Mouse (Mus musculus): ENCODE measurements around the gene Fam3c. TPM values are rescaled to one million over a fixed set of nuclear protein-coding genes. Genes with fewer than 3 reads are reported as not detected.

The Fam3c gene
- polyA plus RNA-seq, 1 experiment from 2014 or later: 18.5 TPM

DNA sequence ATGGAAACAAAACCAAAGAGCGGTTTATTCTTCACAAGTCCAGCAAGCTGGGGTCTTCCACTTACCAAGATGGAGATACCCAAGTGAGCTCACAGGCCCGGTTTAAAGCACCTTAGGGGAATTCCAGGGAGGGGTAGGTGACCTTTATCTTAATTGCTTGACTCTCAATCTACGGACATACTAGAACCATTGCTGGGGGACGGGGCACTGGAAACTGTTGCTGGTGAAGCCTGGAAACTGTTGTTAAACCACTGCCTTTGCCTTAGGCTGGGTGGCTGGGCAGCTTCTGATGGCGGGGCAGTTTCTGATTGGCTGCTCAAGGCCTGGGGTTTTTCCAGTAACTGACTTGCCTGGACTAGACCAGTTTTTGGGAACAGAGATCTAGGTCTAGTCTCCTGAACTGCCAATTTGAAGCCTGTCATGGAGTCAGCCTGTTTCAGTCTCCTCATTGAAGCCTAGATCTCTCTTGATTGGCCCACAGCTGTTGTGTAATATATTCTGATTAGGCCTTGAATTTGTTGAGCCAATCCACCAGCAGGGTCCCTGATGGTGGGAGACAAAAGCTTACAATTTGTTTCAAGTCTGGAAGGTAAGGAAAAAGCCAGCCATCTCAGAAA, 29.3 kb upstream of the Fam3c start:
- ATAC-seq (ENCODE audit: low read depth): no peak
- 69% methylated on average over 5 of the region's 5 CpGs for WGBS (ENCODE audit: insufficient replicate concordance)

DNA sequence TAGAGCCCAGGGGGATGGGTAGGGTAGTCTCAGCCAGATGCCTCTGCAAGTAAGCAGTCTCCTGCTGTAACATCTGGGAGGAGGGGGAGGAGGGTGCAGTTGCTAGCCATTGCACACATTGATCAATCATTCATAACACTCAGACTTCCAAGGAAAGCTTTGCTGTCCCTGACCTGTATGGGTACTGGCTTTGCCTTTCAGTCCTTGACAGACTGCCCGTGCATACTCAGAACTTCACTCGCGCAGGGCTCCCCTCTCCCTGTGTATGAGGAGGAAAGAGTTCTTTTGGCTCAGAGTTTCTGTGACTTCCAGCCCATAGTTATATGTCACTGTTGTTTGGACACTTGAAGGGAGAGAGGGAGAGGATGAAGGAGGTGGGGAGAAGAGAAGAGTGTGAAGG, 24.2 kb upstream of the Fam3c start:
- H3K9ac ChIP-seq (ENCODE audit: low read depth, low read length): no peak overlapping the region
- 69% methylated on average over 3 of the region's 3 CpGs for WGBS (ENCODE audit: insufficient replicate concordance)
- ATAC-seq (ENCODE audit: low read depth): no peak
- H3K9me3 ChIP-seq (replicated peaks; ENCODE audit: control insufficient read depth, low read length): no peaks in the 10 kb centered on the region
- H3K4me1 ChIP-seq (ENCODE audit: control insufficient read depth, low read depth, low read length): no peaks in the 10 kb centered on the region
- H3K27me3 ChIP-seq (ENCODE audit: control insufficient read depth, insufficient read depth, low read depth, low read length): no peaks in the 10 kb centered on the region
- no peak overlapping the region for H3K4me3 ChIP-seq (ENCODE audit: low read depth, low read length)
- no peak overlapping the region for H3K27ac ChIP-seq (ENCODE audit: low read length)
- no peaks in the 10 kb centered on the region for H3K36me3 ChIP-seq (ENCODE audit: control insufficient read depth, insufficient read depth)
- H3K4me2 ChIP-seq (ENCODE audit: low read depth, low read length): no peak overlapping the region

More for the DNA sequence above, 29.3 kb upstream of the Fam3c start:
- Histone ChIP-seq H3K4me1 (ENCODE audit: control insufficient read depth, low read depth, low read length) (no peaks in the 10 kb centered on the region), H3K27ac (ENCODE audit: low read length) (no peak overlapping the region), H3K9ac (ENCODE audit: low read depth, low read length) (no peak overlapping the region), H3K4me3 (ENCODE audit: low read depth, low read length) (no peak overlapping the region), H3K36me3 (ENCODE audit: control insufficient read depth, insufficient read depth) (no peaks in the 10 kb centered on the region), H3K4me2 (ENCODE audit: low read depth, low read length) (no peak overlapping the region), H3K9me3 (replicated peaks; ENCODE audit: control insufficient read depth, low read length) (no peaks in the 10 kb centered on the region), H3K27me3 (ENCODE audit: control insufficient read depth, insufficient read depth, low read depth, low read length) (no peaks in the 10 kb centered on the region)

DNA sequence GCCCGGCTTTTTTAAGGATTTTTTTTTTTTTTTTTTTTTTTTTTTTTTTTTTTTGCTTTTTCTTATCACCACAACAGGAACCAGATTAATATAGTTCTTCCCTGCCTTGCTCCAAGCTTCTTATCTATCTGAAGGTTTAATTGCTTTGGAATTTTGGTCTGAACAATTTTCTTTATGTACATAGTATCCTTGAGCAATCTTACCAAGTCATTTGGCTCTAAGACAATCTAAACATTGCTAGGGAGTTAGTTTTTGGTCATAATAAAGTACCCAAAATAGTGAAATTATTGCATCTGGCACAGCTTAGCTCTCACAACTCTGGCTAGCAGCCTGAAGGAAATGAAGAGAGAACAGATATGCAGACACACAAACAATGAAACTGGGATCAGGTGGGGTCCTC, 23.8 kb upstream of the Fam3c start:
- Histone ChIP-seq H3K4me1 (ENCODE audit: control insufficient read depth, low read depth, low read length) (no peaks in the 10 kb centered on the region), H3K9ac (ENCODE audit: low read depth, low read length) (no peak overlapping the region), H3K9me3 (replicated peaks; ENCODE audit: control insufficient read depth, low read length) (no peaks in the 10 kb centered on the region), H3K27ac (ENCODE audit: low read length) (no peak overlapping the region), H3K36me3 (ENCODE audit: control insufficient read depth, insufficient read depth) (no peaks in the 10 kb centered on the region), H3K4me3 (ENCODE audit: low read depth, low read length) (no peak overlapping the region), H3K27me3 (ENCODE audit: control insufficient read depth, insufficient read depth, low read depth, low read length) (no peaks in the 10 kb centered on the region), H3K4me2 (ENCODE audit: low read depth, low read length) (no peak overlapping the region)
- WGBS (ENCODE audit: insufficient replicate concordance): 69% methylated on average over 1 of the region's 1 CpGs
- ATAC-seq (ENCODE audit: low read depth): no peak

DNA sequence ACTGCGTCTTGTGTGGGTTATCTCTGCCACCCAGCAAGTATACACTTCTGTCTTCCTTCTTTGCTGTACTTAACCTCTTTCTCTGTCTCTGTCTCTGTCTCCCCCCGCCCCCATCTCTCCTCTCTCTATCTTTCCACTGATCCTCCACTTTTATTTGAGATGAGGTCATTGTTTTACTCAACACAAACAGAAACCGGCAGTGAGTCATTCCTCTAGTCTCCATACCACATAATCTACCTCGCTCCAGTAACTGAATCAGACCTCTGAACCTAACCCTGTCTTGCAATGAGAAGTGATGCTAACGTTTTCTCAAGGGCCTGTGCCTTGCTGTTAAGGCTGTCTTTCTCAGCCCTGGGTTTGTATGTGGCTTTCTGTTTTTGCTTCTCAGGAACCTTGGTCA, 22.4 kb upstream of the Fam3c start:
- Histone ChIP-seq H3K36me3 (ENCODE audit: control insufficient read depth, insufficient read depth) (no peaks in the 10 kb centered on the region), H3K4me3 (ENCODE audit: low read depth, low read length) (no peak overlapping the region), H3K27ac (ENCODE audit: low read length) (no peak overlapping the region), H3K27me3 (ENCODE audit: control insufficient read depth, insufficient read depth, low read depth, low read length) (no peaks in the 10 kb centered on the region), H3K9me3 (replicated peaks; ENCODE audit: control insufficient read depth, low read length) (no peaks in the 10 kb centered on the region), H3K9ac (ENCODE audit: low read depth, low read length) (no peak overlapping the region), H3K4me2 (ENCODE audit: low read depth, low read length) (no peak overlapping the region), H3K4me1 (ENCODE audit: control insufficient read depth, low read depth, low read length) (no peaks in the 10 kb centered on the region)
- 44% methylated on average over 5 of the region's 5 CpGs for WGBS (ENCODE audit: insufficient replicate concordance)
- no peak for ATAC-seq (ENCODE audit: low read depth)

DNA sequence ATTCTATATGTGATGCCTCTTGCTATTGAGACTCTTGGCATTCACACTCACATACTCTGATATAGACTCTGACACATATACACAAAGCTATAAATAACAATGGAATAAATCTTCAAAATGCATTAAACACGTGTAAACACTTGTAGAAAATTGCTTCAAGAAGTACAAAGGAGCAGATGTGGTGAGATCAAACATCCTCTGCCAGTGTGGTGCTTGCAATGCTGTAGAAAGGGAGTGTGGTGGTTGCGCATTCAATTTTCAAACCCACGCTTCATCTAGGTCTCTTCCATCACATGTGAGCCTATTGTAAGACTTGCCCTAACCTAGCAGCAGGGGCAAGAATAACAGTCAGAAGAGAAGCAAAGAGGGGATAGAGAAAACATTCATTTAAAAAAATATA, 18.7 kb upstream of the Fam3c start:
- H3K4me2 ChIP-seq (ENCODE audit: low read depth, low read length): no peak overlapping the region
- WGBS (ENCODE audit: insufficient replicate concordance): 63% methylated on average over 3 of the region's 3 CpGs
- ATAC-seq (ENCODE audit: low read depth): no peak
- no peaks in the 10 kb centered on the region for H3K36me3 ChIP-seq (ENCODE audit: control insufficient read depth, insufficient read depth)
- no peak overlapping the region for H3K4me3 ChIP-seq (ENCODE audit: low read depth, low read length)
- H3K4me1 ChIP-seq (ENCODE audit: control insufficient read depth, low read depth, low read length): no peaks in the 10 kb centered on the region
- H3K27ac ChIP-seq (ENCODE audit: low read length): no peak overlapping the region
- no peaks in the 10 kb centered on the region for H3K9me3 ChIP-seq (replicated peaks; ENCODE audit: control insufficient read depth, low read length)
- no peaks in the 10 kb centered on the region for H3K27me3 ChIP-seq (ENCODE audit: control insufficient read depth, insufficient read depth, low read depth, low read length)
- H3K9ac ChIP-seq (ENCODE audit: low read depth, low read length): no peak overlapping the region

DNA sequence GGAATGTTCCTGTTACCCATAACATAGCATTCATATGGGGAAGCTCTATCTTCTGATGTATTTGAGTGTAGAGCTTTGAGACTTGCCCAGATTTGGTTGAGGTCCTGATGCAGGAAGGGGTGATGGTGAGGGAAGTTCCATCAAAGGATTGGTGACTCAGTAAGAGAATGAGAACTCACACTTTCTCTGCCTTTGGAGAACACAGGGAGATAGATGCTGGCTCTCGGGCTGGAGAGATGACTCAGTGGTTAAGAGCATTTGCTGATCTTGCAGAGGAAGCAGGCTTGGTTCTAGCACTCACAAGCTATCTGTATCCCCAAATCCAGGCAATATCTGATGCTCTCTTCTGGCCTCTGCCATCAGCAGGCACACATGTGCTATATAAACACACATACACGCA, 17.4 kb upstream of the Fam3c start:
- WGBS (ENCODE audit: insufficient replicate concordance): 72% methylated on average over 2 of the region's 2 CpGs
- no peak overlapping the region for H3K27ac ChIP-seq (ENCODE audit: low read length)
- no peak overlapping the region for H3K9ac ChIP-seq (ENCODE audit: low read depth, low read length)
- no peaks in the 10 kb centered on the region for H3K4me1 ChIP-seq (ENCODE audit: control insufficient read depth, low read depth, low read length)
- ATAC-seq (ENCODE audit: low read depth): no peak
- no peak overlapping the region for H3K4me2 ChIP-seq (ENCODE audit: low read depth, low read length)
- no peaks in the 10 kb centered on the region for H3K36me3 ChIP-seq (ENCODE audit: control insufficient read depth, insufficient read depth)
- no peak overlapping the region for H3K4me3 ChIP-seq (ENCODE audit: low read depth, low read length)
- H3K9me3 ChIP-seq (replicated peaks; ENCODE audit: control insufficient read depth, low read length): no peaks in the 10 kb centered on the region
- H3K27me3 ChIP-seq (ENCODE audit: control insufficient read depth, insufficient read depth, low read depth, low read length): no peaks in the 10 kb centered on the region

DNA sequence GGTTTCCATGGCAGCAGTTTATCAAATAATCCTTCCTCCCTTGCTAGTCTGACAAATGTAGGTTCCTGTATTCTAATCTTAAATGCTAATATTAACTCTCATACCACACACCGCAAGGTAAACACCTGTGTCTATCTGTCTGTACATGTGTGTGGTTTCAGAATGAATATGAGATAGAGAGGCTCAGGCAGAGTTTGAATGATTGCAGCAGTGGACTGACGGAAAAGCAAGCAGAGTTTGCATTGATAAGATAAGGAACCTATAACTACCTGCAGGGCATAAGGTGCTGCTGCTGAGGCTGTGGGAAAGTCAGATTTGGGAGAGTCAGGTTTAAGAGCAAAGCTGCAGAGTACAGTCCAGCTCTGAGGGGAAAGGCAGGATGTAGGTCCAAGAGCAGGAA, 10.9 kb upstream of the Fam3c start:
- H3K27ac ChIP-seq (ENCODE audit: low read length): no peak overlapping the region
- WGBS (ENCODE audit: insufficient replicate concordance): 29% methylated on average over 2 of the region's 2 CpGs

DNA sequence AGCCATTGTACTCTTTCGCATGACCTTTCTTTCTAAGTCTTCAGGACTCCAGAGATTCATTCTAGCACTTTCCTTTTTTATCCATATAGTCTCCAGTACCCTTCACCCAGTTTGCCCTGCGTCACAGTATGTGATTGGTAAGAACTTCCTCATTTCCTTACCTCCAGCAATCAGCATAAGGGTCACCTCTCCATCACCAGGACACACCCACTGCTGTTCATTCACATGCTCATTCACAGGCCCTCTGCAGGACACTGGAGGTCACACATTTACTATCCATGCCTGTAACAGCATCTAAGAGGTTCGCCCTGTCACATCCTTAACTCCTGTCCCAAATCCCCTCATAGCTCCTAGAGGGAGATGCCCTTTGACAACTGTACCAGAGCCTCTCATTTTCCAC, 7.5 kb upstream of the Fam3c start:
- Histone ChIP-seq H3K9me3 (replicated peaks; ENCODE audit: control insufficient read depth, low read length) (no peaks in the 10 kb centered on the region), H3K9ac (ENCODE audit: low read depth, low read length) (no peak overlapping the region), H3K4me2 (ENCODE audit: low read depth, low read length) (no peak overlapping the region), H3K4me3 (ENCODE audit: low read depth, low read length) (no peak overlapping the region), H3K4me1 (ENCODE audit: control insufficient read depth, low read depth, low read length) (no peaks in the 10 kb centered on the region; the same call in 1 of the 2 replicates), H3K36me3 (ENCODE audit: control insufficient read depth, insufficient read depth) (no peaks in the 10 kb centered on the region), H3K27ac (ENCODE audit: low read length) (no peak overlapping the region), H3K27me3 (ENCODE audit: control insufficient read depth, insufficient read depth, low read depth, low read length) (no peaks in the 10 kb centered on the region)
- WGBS (ENCODE audit: insufficient replicate concordance): 52% methylated on average over 3 of the region's 3 CpGs
- ATAC-seq (ENCODE audit: low read depth): no peak

More for the DNA sequence above, 10.9 kb upstream of the Fam3c start:
- Histone ChIP-seq H3K4me3 (ENCODE audit: low read depth, low read length) (no peak overlapping the region), H3K9ac (ENCODE audit: low read depth, low read length) (no peak overlapping the region), H3K4me1 (ENCODE audit: control insufficient read depth, low read depth, low read length) (no peaks in the 10 kb centered on the region), H3K36me3 (ENCODE audit: control insufficient read depth, insufficient read depth) (no peaks in the 10 kb centered on the region), H3K27me3 (ENCODE audit: control insufficient read depth, insufficient read depth, low read depth, low read length) (no peaks in the 10 kb centered on the region), H3K9me3 (replicated peaks; ENCODE audit: control insufficient read depth, low read length) (no peaks in the 10 kb centered on the region), H3K4me2 (ENCODE audit: low read depth, low read length) (no peak overlapping the region)
- ATAC-seq (ENCODE audit: low read depth): no peak

DNA sequence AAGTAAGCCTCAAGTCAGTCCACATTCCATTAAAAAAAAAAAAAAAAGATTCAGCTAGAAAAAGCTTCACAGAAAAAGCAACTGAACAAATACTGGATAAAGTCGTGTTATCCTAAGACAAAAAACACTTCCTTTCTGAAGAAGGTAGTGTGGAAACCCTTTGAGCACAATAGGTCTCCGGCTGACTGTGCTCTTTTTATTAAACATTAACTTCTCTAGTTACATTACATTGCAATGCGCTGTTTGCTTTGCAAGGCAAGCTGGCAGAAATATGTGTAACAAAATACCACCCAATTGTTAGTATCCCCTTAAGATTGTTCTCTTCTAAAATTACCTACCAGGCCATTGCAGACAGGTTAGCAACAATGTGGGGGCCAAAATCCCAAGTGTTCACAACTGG, 5.9 kb upstream of the Fam3c start:
- Histone ChIP-seq H3K27me3 (ENCODE audit: control insufficient read depth, insufficient read depth, low read depth, low read length) (no peaks in the 10 kb centered on the region), H3K9ac (ENCODE audit: low read depth, low read length) (no peak overlapping the region), H3K27ac (ENCODE audit: low read length) (no peak overlapping the region), H3K4me3 (ENCODE audit: low read depth, low read length) (no peak overlapping the region), H3K4me2 (ENCODE audit: low read depth, low read length) (no peak overlapping the region), H3K4me1 (ENCODE audit: control insufficient read depth, low read depth, low read length) (no peaks in the 10 kb centered on the region; the same call in 1 of the 2 replicates), H3K36me3 (ENCODE audit: control insufficient read depth, insufficient read depth) (no peaks in the 10 kb centered on the region), H3K9me3 (replicated peaks; ENCODE audit: control insufficient read depth, low read length) (no peaks in the 10 kb centered on the region)
- no peak; the same call in 1 of the 2 replicates for ATAC-seq (ENCODE audit: low read depth)
- 57% methylated on average over 3 of the region's 3 CpGs for WGBS (ENCODE audit: insufficient replicate concordance)
